8 mouse cellular contexts compared by ENCODE assay signal in genomic region chr10:50370611-50371010, GRCm38 (mm10).
DNase-seq lines count a peak whose midpoint lies in the region; ATAC-seq lines count a peak whose summit lies in the region.

No protein-coding gene starts in this region.

- no peaks in the 10 kb centered on the region for H3K9me3 ChIP-seq in forebrain, embryonic 15.5 days
- H3K9me3 ChIP-seq in midbrain, embryonic 16.5 days (replicated peaks; ENCODE audit: control insufficient read depth, low read length, poor library complexity, severe bottlenecking), result no peaks in the 10 kb centered on the region

- H3K4me1 ChIP-seq in forebrain, embryonic 15.5 days, result no peaks in the 10 kb centered on the region
- no peaks in the 10 kb centered on the region for H3K4me1 ChIP-seq in midbrain, embryonic 16.5 days (ENCODE audit: control insufficient read depth, insufficient read depth, low read length)

- 33% methylated on average over 1 of the region's 1 CpGs for WGBS in forebrain, embryonic 15.5 days
- WGBS in midbrain, embryonic 16.5 days, result 40% methylated on average over 1 of the region's 1 CpGs

- H3K27ac ChIP-seq in forebrain, embryonic 15.5 days (replicated peaks), result no peak overlapping the region
- H3K27ac ChIP-seq in midbrain, embryonic 16.5 days (ENCODE audit: low read length), result no peak overlapping the region

- peak; percentile 7 for DNase-seq in lung, postnatal 10 days
- DNase-seq in lung, adult 18-20 months, result no peak
- peak; percentile 16 for DNase-seq in brain, embryonic 18.5 days (ENCODE audit: low read depth, low spot score)
- no peak for DNase-seq in spleen, postnatal 36 days (ENCODE audit: low spot score in 2 of 2)
- DNase-seq in kidney, adult 9 months, result no peak
- no peak for DNase-seq in urinary bladder, adult 18-20 months (ENCODE audit: low spot score in 2 of 2)

- no peak overlapping the region for H3K9ac ChIP-seq in forebrain, embryonic 15.5 days (replicated peaks)
- H3K9ac ChIP-seq in midbrain, embryonic 16.5 days (ENCODE audit: low read depth, low read length), result no peak overlapping the region

- ATAC-seq in forebrain, embryonic 15.5 days (replicated peaks), result peak; percentile 76; the same call in 1 of the 2 replicates
- ATAC-seq in midbrain, embryonic 16.5 days, result peak; percentile 76; the same call in 1 of the 2 replicates

- H3K27me3 ChIP-seq in forebrain, embryonic 15.5 days, result no peaks in the 10 kb centered on the region
- H3K27me3 ChIP-seq in midbrain, embryonic 16.5 days (ENCODE audit: control insufficient read depth, insufficient read depth, low read depth, low read length), result no peaks in the 10 kb centered on the region

- H3K4me2 ChIP-seq in forebrain, embryonic 15.5 days (replicated peaks), result no peak overlapping the region
- H3K4me2 ChIP-seq in midbrain, embryonic 16.5 days (ENCODE audit: low read length), result no peak overlapping the region

- no peak overlapping the region for H3K4me3 ChIP-seq in forebrain, embryonic 15.5 days
- H3K4me3 ChIP-seq in midbrain, embryonic 16.5 days (ENCODE audit: low read depth, low read length), result no peak overlapping the region

- H3K36me3 ChIP-seq in forebrain, embryonic 15.5 days, result no peaks in the 10 kb centered on the region
- no peaks in the 10 kb centered on the region for H3K36me3 ChIP-seq in midbrain, embryonic 16.5 days (ENCODE audit: control insufficient read depth, insufficient read depth, low read length)

Comparison
In these comparisons a context has a peak if more than half of its experiments do, and no peak if none do; other contexts are left out.
1. DNase-seq: peak in lung, postnatal 10 days (single experiment) and brain, embryonic 18.5 days (single experiment); none in lung, adult 18-20 months (0 of 2), spleen, postnatal 36 days (0 of 2), kidney, adult 9 months (single experiment) and urinary bladder, adult 18-20 months (0 of 2).